Mouse (Mus musculus): Measurements from ENCODE around the gene Klhdc8a.

- TF ChIP-seq CTCF (IDR thresholded peaks at IDR 0.05; ENCODE audit: control insufficient read depth, insufficient read depth, insufficient replicate concordance, low read depth, low read length) (no peak), POLR2A (IDR thresholded peaks at IDR 0.05; ENCODE audit: control insufficient read depth, low read depth, low read length) (no peak)
Measured at GRCm38 (mm10) chr1:132335378-132335965, 37.0 kb downstream of the Klhdc8a start.

Data from testis, adult 2 months (tissue).